Mouse (Mus musculus): ENCODE data around the gene Alpl. TPM values are rescaled to one million over a fixed set of nuclear protein-coding genes. Genes with fewer than 3 reads are reported as not detected.

The Alpl gene
- polyA plus RNA-seq, 1 experiment: 0.07 TPM

GRCm38 (mm10) chr4:137780986-137781385, 15.2 kb downstream of the Alpl start:
- no peak overlapping the region for H3K4me2 ChIP-seq (ENCODE audit: low read depth)
- H3ac ChIP-seq (ENCODE audit: control insufficient read depth, insufficient read length): no peak overlapping the region
- H3K4me3 ChIP-seq: no peak overlapping the region
- H3K79me2 ChIP-seq (ENCODE audit: control insufficient read depth, insufficient read depth): no peaks in the 10 kb centered on the region
- H3K36me3 ChIP-seq (ENCODE audit: control insufficient read depth, insufficient read depth): no peaks in the 10 kb centered on the region
- TF ChIP-seq TCF12 (IDR thresholded peaks at IDR 0.05; ENCODE audit: insufficient read depth, poor library complexity, severe bottlenecking) (no peak), E2F4 (IDR thresholded peaks at IDR 0.05; ENCODE audit: insufficient read depth) (no peak)
- peaks cover 15% of the 10 kb centered on the region for H3K27me3 ChIP-seq (ENCODE audit: control insufficient read depth, insufficient read depth, insufficient read length)

- no peaks in the 10 kb centered on the region for H3K36me3 ChIP-seq (ENCODE audit: control insufficient read depth, insufficient read depth)
- peaks cover 17% of the 10 kb centered on the region for H3K27me3 ChIP-seq (ENCODE audit: control insufficient read depth, insufficient read depth, insufficient read length)
- no peak overlapping the region for H3ac ChIP-seq (ENCODE audit: control insufficient read depth, insufficient read length)
- no peak overlapping the region for H3K4me3 ChIP-seq
- H3K4me2 ChIP-seq (ENCODE audit: low read depth): no peak overlapping the region
- no peaks in the 10 kb centered on the region for H3K79me2 ChIP-seq (ENCODE audit: control insufficient read depth, insufficient read depth)
- TF ChIP-seq MYOG (IDR thresholded peaks at IDR 0.05; ENCODE audit: control insufficient read depth in 1 of 3, insufficient read depth in 1 of 3, insufficient read length in 2 of 3, low read depth in 2 of 3) (no peak), CEBPB (IDR thresholded peaks at IDR 0.05; ENCODE audit: insufficient read depth, poor library complexity, severe bottlenecking) (no peak), POLR2A (IDR thresholded peaks at IDR 0.05; ENCODE audit: insufficient read length, low read depth) (no peak), TCF12 (IDR thresholded peaks at IDR 0.05; ENCODE audit: insufficient read depth, poor library complexity, severe bottlenecking) (no peak), REST (IDR thresholded peaks at IDR 0.05; ENCODE audit: insufficient read depth, insufficient read length) (no peak), TCF3 (IDR thresholded peaks at IDR 0.05; ENCODE audit: insufficient read length, low read depth) (no peak), MYOD1 (IDR thresholded peaks at IDR 0.05; ENCODE audit: control insufficient read depth in 1 of 3, insufficient read length in 2 of 3, low read depth in 2 of 3) (no peak), MAX (IDR thresholded peaks at IDR 0.05; ENCODE audit: low read depth) (no peak), USF1 (IDR thresholded peaks at IDR 0.05; ENCODE audit: low read depth) (no peak), POLR2AphosphoS2 (IDR thresholded peaks at IDR 0.05; ENCODE audit: insufficient read length, low read depth) (no peak), E2F4 (IDR thresholded peaks at IDR 0.05; ENCODE audit: insufficient read depth) (no peak), SRF (IDR thresholded peaks at IDR 0.05; ENCODE audit: control insufficient read depth, insufficient read length, low read depth) (no peak)
Measured at GRCm38 (mm10) chr4:137778397-137779184, 17.6 kb downstream of the Alpl start.

GRCm38 (mm10) chr4:137777866-137778265, 18.3 kb downstream of the Alpl start:
- no peaks in the 10 kb centered on the region for H3K36me3 ChIP-seq (ENCODE audit: control insufficient read depth, insufficient read depth)
- H3K27me3 ChIP-seq (ENCODE audit: control insufficient read depth, insufficient read depth, insufficient read length): peaks cover 24% of the 10 kb centered on the region
- H3K4me2 ChIP-seq (ENCODE audit: low read depth): no peak overlapping the region
- TF ChIP-seq CEBPB (IDR thresholded peaks at IDR 0.05; ENCODE audit: insufficient read depth, poor library complexity, severe bottlenecking) (no peak), SRF (IDR thresholded peaks at IDR 0.05; ENCODE audit: control insufficient read depth, insufficient read length, low read depth) (no peak), TCF12 (IDR thresholded peaks at IDR 0.05; ENCODE audit: insufficient read depth, poor library complexity, severe bottlenecking) (no peak), POLR2AphosphoS2 (IDR thresholded peaks at IDR 0.05; ENCODE audit: insufficient read length, low read depth) (no peak)
- no peak overlapping the region for H3K4me3 ChIP-seq
- H3K79me2 ChIP-seq (ENCODE audit: control insufficient read depth, insufficient read depth): no peaks in the 10 kb centered on the region
- H3ac ChIP-seq (ENCODE audit: control insufficient read depth, insufficient read length): no peak overlapping the region

- no peaks in the 10 kb centered on the region for H3K79me2 ChIP-seq (ENCODE audit: control insufficient read depth, insufficient read depth)
- H3K36me3 ChIP-seq (ENCODE audit: control insufficient read depth, insufficient read depth): no peaks in the 10 kb centered on the region
- no peak for TF ChIP-seq SRF (IDR thresholded peaks at IDR 0.05; ENCODE audit: control insufficient read depth, insufficient read length, low read depth)
- H3K27me3 ChIP-seq (ENCODE audit: control insufficient read depth, insufficient read depth, insufficient read length): peaks cover 53% of the 10 kb centered on the region
- H3K4me3 ChIP-seq: no peak overlapping the region
- H3ac ChIP-seq (ENCODE audit: control insufficient read depth, insufficient read length): no peak overlapping the region
- H3K4me2 ChIP-seq (ENCODE audit: low read depth): no peak overlapping the region
Measured at GRCm38 (mm10) chr4:137774505-137774904, 21.7 kb downstream of the Alpl start.

- Histone ChIP-seq H3K4me2 (ENCODE audit: low read depth) (no peak overlapping the region), H3K4me3 (no peak overlapping the region), H3K27me3 (ENCODE audit: control insufficient read depth, insufficient read depth, insufficient read length) (peaks cover 57% of the 10 kb centered on the region)
Measured at GRCm38 (mm10) chr4:137774013-137774412, 22.2 kb downstream of the Alpl start.

More at GRCm38 (mm10) chr4:137774013-137774412, 22.2 kb downstream of the Alpl start:
- Histone ChIP-seq H3ac (ENCODE audit: control insufficient read depth, insufficient read length) (no peak overlapping the region), H3K79me2 (ENCODE audit: control insufficient read depth, insufficient read depth) (no peaks in the 10 kb centered on the region), H3K36me3 (ENCODE audit: control insufficient read depth, insufficient read depth) (no peaks in the 10 kb centered on the region)
- no peak for TF ChIP-seq MAX (IDR thresholded peaks at IDR 0.05; ENCODE audit: low read depth)
- TF ChIP-seq POLR2A (IDR thresholded peaks at IDR 0.05; ENCODE audit: insufficient read length, low read depth): no peak
- TF ChIP-seq E2F4 (IDR thresholded peaks at IDR 0.05; ENCODE audit: insufficient read depth): no peak
- TF ChIP-seq USF1 (IDR thresholded peaks at IDR 0.05; ENCODE audit: low read depth): no peak
- TF ChIP-seq TCF12 (IDR thresholded peaks at IDR 0.05; ENCODE audit: insufficient read depth, poor library complexity, severe bottlenecking): no peak
- no peak for TF ChIP-seq MYOD1 (IDR thresholded peaks at IDR 0.05; ENCODE audit: control insufficient read depth in 1 of 3, insufficient read length in 2 of 3, low read depth in 2 of 3)
- TF ChIP-seq POLR2AphosphoS2 (IDR thresholded peaks at IDR 0.05; ENCODE audit: insufficient read length, low read depth): no peak
- TF ChIP-seq REST (IDR thresholded peaks at IDR 0.05; ENCODE audit: insufficient read depth, insufficient read length): no peak
- TF ChIP-seq CEBPB (IDR thresholded peaks at IDR 0.05; ENCODE audit: insufficient read depth, poor library complexity, severe bottlenecking): no peak
- TF ChIP-seq TCF3 (IDR thresholded peaks at IDR 0.05; ENCODE audit: insufficient read length, low read depth): no peak
- no peak for TF ChIP-seq SRF (IDR thresholded peaks at IDR 0.05; ENCODE audit: control insufficient read depth, insufficient read length, low read depth)

All from myocyte (in vitro differentiated cells).